8 mouse cellular contexts compared by ENCODE assay signal in genomic region chr2:27886608-27887460, GRCm38 (mm10). TPM values are rescaled to one million over a fixed set of nuclear protein-coding genes. Genes with fewer than 3 reads are reported as not detected.
DNase-seq lines count a peak whose midpoint lies in the region; ATAC-seq and TF ChIP-seq lines count a peak whose summit lies in the region.

No protein-coding gene starts in this region.

- H3K4me3 ChIP-seq in spleen, adult 2 months (ENCODE audit: extremely low read depth, insufficient read depth, insufficient read length): peak overlapping the region; percentile 47
- peak overlapping the region; percentile 84 for H3K4me3 ChIP-seq in embryonic facial prominence, embryonic 14.5 days (ENCODE audit: low read depth, low read length)
- peak overlapping the region; percentile 74 for H3K4me3 ChIP-seq in megakaryocyte, embryonic 14.5 days (replicated peaks)
- H3K4me3 ChIP-seq in stomach, postnatal 0 days (ENCODE audit: low read depth, low read length): peak overlapping the region; percentile 73

- no peaks in the 10 kb centered on the region for H3K9me3 ChIP-seq in embryonic facial prominence, embryonic 14.5 days (ENCODE audit: control insufficient read depth, low read length)
- no peaks in the 10 kb centered on the region for H3K9me3 ChIP-seq in megakaryocyte, embryonic 14.5 days
- H3K9me3 ChIP-seq in stomach, postnatal 0 days (ENCODE audit: control insufficient read depth, low read length): no peaks in the 10 kb centered on the region

- TF ChIP-seq EP300 in stomach, postnatal 0 days (optimal IDR thresholded peaks at IDR 0.05): no peak

- H3K27me3 ChIP-seq in spleen, adult 2 months (ENCODE audit: control insufficient read depth, insufficient read depth, low read length): peaks cover 7% of the 10 kb centered on the region
- H3K27me3 ChIP-seq in embryonic facial prominence, embryonic 14.5 days (replicated peaks; ENCODE audit: control insufficient read depth, insufficient read depth, low read length): no peaks in the 10 kb centered on the region
- peaks cover 100% of the 10 kb centered on the region for H3K27me3 ChIP-seq in megakaryocyte, embryonic 14.5 days (replicated peaks)
- H3K27me3 ChIP-seq in stomach, postnatal 0 days (ENCODE audit: control insufficient read depth, insufficient read depth, low read length): no peaks in the 10 kb centered on the region

- peak; percentile 7 for ATAC-seq in embryonic facial prominence, embryonic 14.5 days (ENCODE audit: low read depth)
- peak; percentile 8 for ATAC-seq in stomach, postnatal 0 days (ENCODE audit: low FRiP score, low TSS enrichment)

- 2% methylated on average over 67 of the region's 67 CpGs for WGBS in spleen, adult 2 months
- WGBS in embryonic facial prominence, embryonic 14.5 days: under 1% methylated on average over 30 of the region's 67 CpGs
- under 1% methylated on average over 62 of the region's 67 CpGs for WGBS in stomach, postnatal 0 days

- H3K36me3 ChIP-seq in spleen, adult 2 months (ENCODE audit: control insufficient read depth, insufficient read depth, low read length): no peaks in the 10 kb centered on the region
- peaks cover 5% of the 10 kb centered on the region; the same call in 1 of the 2 replicates for H3K36me3 ChIP-seq in embryonic facial prominence, embryonic 14.5 days (ENCODE audit: control insufficient read depth, insufficient read depth, low read length)
- H3K36me3 ChIP-seq in megakaryocyte, embryonic 14.5 days (replicated peaks; ENCODE audit: low read length): no peaks in the 10 kb centered on the region
- H3K36me3 ChIP-seq in stomach, postnatal 0 days (ENCODE audit: control insufficient read depth, insufficient read depth, low read length): no peaks in the 10 kb centered on the region

- H3K9ac ChIP-seq in embryonic facial prominence, embryonic 14.5 days (ENCODE audit: low read depth, low read length): peak overlapping the region; percentile 96
- peak overlapping the region; percentile 86 for H3K9ac ChIP-seq in stomach, postnatal 0 days (ENCODE audit: low read length)

- no peak for TF ChIP-seq POLR2A in spleen, adult 2 months (IDR thresholded peaks at IDR 0.05; ENCODE audit: low read depth, low read length)

- peaks cover 4% of the 10 kb centered on the region; the same call in 1 of the 2 replicates for H3K4me1 ChIP-seq in spleen, adult 2 months (ENCODE audit: control insufficient read depth, insufficient read depth, insufficient read length)
- peaks cover 37% of the 10 kb centered on the region for H3K4me1 ChIP-seq in embryonic facial prominence, embryonic 14.5 days (ENCODE audit: control insufficient read depth, insufficient read depth, low read length)
- H3K4me1 ChIP-seq in megakaryocyte, embryonic 14.5 days: peaks cover 9% of the 10 kb centered on the region
- H3K4me1 ChIP-seq in stomach, postnatal 0 days (replicated peaks; ENCODE audit: control insufficient read depth, insufficient read depth): peaks cover 3% of the 10 kb centered on the region; the same call in 1 of the 2 replicates

- TF ChIP-seq CTCF in spleen, adult 2 months (IDR thresholded peaks at IDR 0.05; ENCODE audit: extremely low read depth, insufficient read depth, insufficient read length, insufficient replicate concordance): no peak
- TF ChIP-seq CTCF in stomach, postnatal 0 days (IDR thresholded peaks at IDR 0.05; ENCODE audit: low read depth): peak; percentile 76

- H3K27ac ChIP-seq in spleen, adult 2 months (ENCODE audit: insufficient read depth, low read length): peak overlapping the region; percentile 34; the same call in 1 of the 2 replicates
- H3K27ac ChIP-seq in embryonic facial prominence, embryonic 14.5 days (replicated peaks; ENCODE audit: low read depth, low read length): peak overlapping the region; percentile 96
- H3K27ac ChIP-seq in stomach, postnatal 0 days (replicated peaks): peak overlapping the region; percentile 96

- intact Hi-C loops in heart, postnatal 10 days (cut with DNase I): loop anchor here (1.0 to 5.0 kb wide), 3 partner anchors 70 to 335 kb away; no protein-coding TSS in a partner anchor

- no peak for DNase-seq in spleen, adult 2 months (ENCODE audit: low read depth in 1 of 2, low spot score in 2 of 2)
- DNase-seq in spleen, adult 12 weeks (ENCODE audit: low spot score): no peak
- peak; percentile 80 for DNase-seq in embryonic facial prominence, embryonic 14.5 days (ENCODE audit: low spot score)
- DNase-seq in heart, postnatal 10 days: peak; percentile 64 to 72
- peak; percentile 35 to 63 for DNase-seq in kidney, postnatal 36 days
- peak; percentile 54 for DNase-seq in stomach, postnatal 0 days (ENCODE audit: low spot score)
- DNase-seq in spleen, postnatal 4 days (ENCODE audit: low spot score in 2 of 2): no peak

- H3K4me2 ChIP-seq in embryonic facial prominence, embryonic 14.5 days (ENCODE audit: low read depth, low read length): peak overlapping the region; percentile 81
- H3K4me2 ChIP-seq in stomach, postnatal 0 days (replicated peaks; ENCODE audit: low read depth): peak overlapping the region; percentile 84

RNA-seq across cellular contexts. Expression of gene Col5a1, which starts 0.6 kb away (rescaled TPM):
- polyA plus RNA-seq in spleen, adult 2 months (2012; rRNA removed): 4.8 and 5.4 TPM in 2 replicates
- polyA plus RNA-seq in embryonic facial prominence, embryonic 14.5 days (2014; fragmentation: Nextera tagmentation; extraction: Ambion mirVana): 253 and 258 TPM in 2 replicates
- total RNA-seq in heart, postnatal 10 days (2021): 100 to 1,000 TPM; 157 to 164 TPM
- polyA plus RNA-seq in megakaryocyte, embryonic 14.5 days (2012; ENCODE audit: insufficient read depth, low replicate concordance): 0.03 and 0.25 TPM in 2 replicates
- polyA plus RNA-seq in stomach, postnatal 0 days (2015; fragmentation: Nextera tagmentation; extraction: Ambion mirVana): 68.7 and 69.2 TPM in 2 replicates

Comparison
In these comparisons a context has a peak if more than half of its experiments do, and no peak if none do; other contexts are left out.
1. DNase-seq: peak in embryonic facial prominence, embryonic 14.5 days (single experiment), heart, postnatal 10 days (2 of 2), kidney, postnatal 36 days (2 of 2) and stomach, postnatal 0 days (single experiment); none in spleen, adult 2 months (0 of 2), spleen, adult 12 weeks (single experiment) and spleen, postnatal 4 days (0 of 2).
2. H3K27ac ChIP-seq: peak in every context shown above with its lines; median percentile 96 in embryonic facial prominence, embryonic 14.5 days; 96 in stomach, postnatal 0 days; 34 in spleen, adult 2 months.
3. RNA of gene Col5a1, which starts 0.6 kb away (polyA plus RNA-seq): 253 to 258 TPM in embryonic facial prominence, embryonic 14.5 days and 68.7 to 69.2 TPM in stomach, postnatal 0 days; 4.8 to 5.4 TPM in spleen, adult 2 months and 0.03 to 0.25 TPM in megakaryocyte, embryonic 14.5 days; every median in the first group is over 10 times any median in the second.
4. Peak in every context shown above with its lines, with median percentiles within 50 percentile points of each other: H3K4me3 ChIP-seq.